Mouse (Mus musculus) MEL (cell line): ENCODE results near the gene Fgr. TPM values are rescaled to one million over a fixed set of nuclear protein-coding genes. Genes with fewer than 3 reads are reported as not detected.

Experiments used
- DNase-seq: peaks from one replicate; pipeline ENCODE4 v3.0.0; 2011; ENCODE audit warnings: low read depth, low spot score
- H3K27ac ChIP-seq: 2 replicates; pipeline ENCODE4 v1.5.1; 2012; ENCODE audit warnings: low read depth, mild to moderate bottlenecking, control low read depth, low read length, moderate library complexity; ENCODE audit not compliant: control insufficient read depth
- H3K27me3 ChIP-seq, 2 experiments: fragments of 150-350 bp in 1 of 2; sonication (generic) in 1 of 2; 2 replicates each; pipeline ENCODE4 v1.6.1; 2012; ENCODE audit warnings: low read length in 2 of 2, mild to moderate bottlenecking in 2 of 2, improper control_type of control experiment in 1 of 2, moderate library complexity in 1 of 2; ENCODE audit not compliant: insufficient read depth in 2 of 2, control insufficient read depth in 1 of 2
- H3K36me3 ChIP-seq, 2 experiments: 2 replicates each; pipeline ENCODE4 v1.6.1; 2012 to 2014; ENCODE audit warnings: low read length in 2 of 2, improper control_type of control experiment in 1 of 2, inconsistent platforms in 1 of 2, mild to moderate bottlenecking in 1 of 2; ENCODE audit not compliant: insufficient read depth in 2 of 2, control insufficient read depth in 1 of 2
- H3K4me1 ChIP-seq, 2 experiments: fragments of 150-350 bp in 1 of 2; sonication (generic) in 1 of 2; 2 replicates each; pipeline ENCODE4 v1.6.1; 2012; ENCODE audit warnings: low read length in 2 of 2, improper control_type of control experiment in 1 of 2, mild to moderate bottlenecking in 1 of 2; ENCODE audit not compliant: insufficient read depth in 2 of 2, control insufficient read depth in 1 of 2
- H3K4me3 ChIP-seq, 2 experiments: fragments of 150-350 bp in 1 of 2; sonication (generic) in 1 of 2; 2 replicates each; pipeline ENCODE4 v1.5.1; 2012; ENCODE audit warnings: low read depth in 2 of 2, low read length in 2 of 2, mild to moderate bottlenecking in 2 of 2, moderate library complexity in 2 of 2, control low read depth in 1 of 2, improper control_type of control experiment in 1 of 2; ENCODE audit not compliant: control insufficient read depth in 1 of 2, insufficient read depth in 1 of 2
- H3K79me2 ChIP-seq: 2 replicates; pipeline ENCODE4 v1.6.1; 2012; ENCODE audit warnings: mild to moderate bottlenecking, low read length, moderate library complexity; ENCODE audit not compliant: control insufficient read depth, poor library complexity, insufficient read depth
- H3K9ac ChIP-seq: 2 replicates; pipeline ENCODE4 v1.6.1; 2012; ENCODE audit warnings: low read depth, mild to moderate bottlenecking, control low read depth, low read length, moderate library complexity; ENCODE audit not compliant: control insufficient read depth, poor library complexity, severe bottlenecking
- H3K9me3 ChIP-seq: fragments of 150-350 bp; sonication (generic); replicated peaks from 2 replicates; pipeline ENCODE4 v1.6.1; 2012; ENCODE audit warnings: mild to moderate bottlenecking, low read length, improper control_type of control experiment, moderate library complexity; ENCODE audit not compliant: insufficient read depth
- CHD1 ChIP-seq: IDR thresholded peaks from 2 replicates; pipeline ENCODE4 v1.6.1; 2012; ENCODE audit warnings: low read depth, mild to moderate bottlenecking, inconsistent platforms, low read length, improper control_type of control experiment
- CHD2 ChIP-seq: IDR thresholded peaks from 2 replicates; pipeline ENCODE4 v1.6.1; 2011; ENCODE audit warnings: low read length, improper control_type of control experiment
- EP300 ChIP-seq, 2 experiments: IDR thresholded peaks; 2 replicates each; pipeline ENCODE4 v1.6.1; 2011; ENCODE audit warnings: improper control_type of control experiment in 2 of 2, low read length in 2 of 2, low read depth in 1 of 2, mild to moderate bottlenecking in 1 of 2
- JUND ChIP-seq: IDR thresholded peaks from 2 replicates; pipeline ENCODE4 v1.6.1; 2011; ENCODE audit warnings: low read depth, mild to moderate bottlenecking, improper control_type of control experiment, low read length
- KAT2A ChIP-seq: conservative IDR thresholded peaks from 2 replicates; pipeline ENCODE4 v1.6.1; 2012; ENCODE audit warnings: low read depth, low read length, improper control_type of control experiment, inconsistent platforms
- MAZ ChIP-seq: IDR thresholded peaks from 2 replicates; pipeline ENCODE4 v1.6.1; 2012; ENCODE audit warnings: low read depth, mild to moderate bottlenecking, inconsistent platforms, low read length, improper control_type of control experiment
- NELFE ChIP-seq: IDR thresholded peaks from 2 replicates; pipeline ENCODE4 v1.6.1; 2011; ENCODE audit warnings: low read depth, low read length, improper control_type of control experiment
- NRF1 ChIP-seq: IDR thresholded peaks from 2 replicates; pipeline ENCODE4 v1.6.1; 2014; ENCODE audit warnings: low read depth, mild to moderate bottlenecking, inconsistent platforms, low read length, improper control_type of control experiment, moderate library complexity; ENCODE audit not compliant: poor library complexity, insufficient read depth, severe bottlenecking
- POLR2AphosphoS2 ChIP-seq: IDR thresholded peaks from 2 replicates; pipeline ENCODE4 v1.6.1; 2011; ENCODE audit warnings: low read length, improper control_type of control experiment
- RAD21 ChIP-seq: IDR thresholded peaks from 2 replicates; pipeline ENCODE4 v1.6.1; 2011; ENCODE audit warnings: mild to moderate bottlenecking, low read depth, low read length, improper control_type of control experiment
- SIN3A ChIP-seq: IDR thresholded peaks from 2 replicates; pipeline ENCODE4 v1.6.1; 2012; ENCODE audit warnings: low read length, improper control_type of control experiment, inconsistent platforms
- UBTF ChIP-seq: IDR thresholded peaks from 2 replicates; pipeline ENCODE4 v1.6.1; 2012; ENCODE audit warnings: low read depth, mild to moderate bottlenecking, inconsistent platforms, low read length, improper control_type of control experiment, moderate library complexity, borderline replicate concordance; ENCODE audit not compliant: insufficient read depth
- USF1 ChIP-seq: IDR thresholded peaks from 2 replicates; pipeline ENCODE4 v1.6.1; 2014; ENCODE audit warnings: low read depth, mild to moderate bottlenecking, inconsistent platforms, low read length, improper control_type of control experiment, moderate library complexity
- USF2 ChIP-seq, 2 experiments: IDR thresholded peaks; 2 replicates each; pipeline ENCODE4 v1.6.1; 2011 to 2012; ENCODE audit warnings: improper control_type of control experiment in 2 of 2, low read length in 2 of 2, borderline replicate concordance in 1 of 2, inconsistent platforms in 1 of 2, low read depth in 1 of 2, mild to moderate bottlenecking in 1 of 2; ENCODE audit not compliant: insufficient read depth in 1 of 2
- ZKSCAN1 ChIP-seq: IDR thresholded peaks from 2 replicates; pipeline ENCODE4 v1.6.1; 2012; ENCODE audit warnings: low read depth, mild to moderate bottlenecking, inconsistent platforms, low read length, improper control_type of control experiment, moderate library complexity
- polyA plus RNA-seq, 2 experiments: library from polyadenylated mRNA; stranded (reverse) in 1 of 2; unstranded in 1 of 2; fragments of >175 nt in 1 of 2; fragments of >200 nt in 1 of 2; gene quantifications; 2 replicates each; pipeline versions ENCODE4 v1.2.1 to v1.2.4; 2012; ENCODE audit warnings: low replicate concordance in 2 of 2, low read depth in 1 of 2; ENCODE audit not compliant: insufficient read length in 2 of 2, insufficient read depth in 1 of 2, missing spikeins in 1 of 2
- total RNA-seq: library from RNA; depleted of rRNA; stranded (reverse); fragments of 300-350 nt; gene quantifications from 2 replicates; pipeline ENCODE4 v1.2.3, GENCODE M21; 2012

Gene Fgr
- total and polyA plus RNA-seq, 3 experiments, result not detected

DNA sequence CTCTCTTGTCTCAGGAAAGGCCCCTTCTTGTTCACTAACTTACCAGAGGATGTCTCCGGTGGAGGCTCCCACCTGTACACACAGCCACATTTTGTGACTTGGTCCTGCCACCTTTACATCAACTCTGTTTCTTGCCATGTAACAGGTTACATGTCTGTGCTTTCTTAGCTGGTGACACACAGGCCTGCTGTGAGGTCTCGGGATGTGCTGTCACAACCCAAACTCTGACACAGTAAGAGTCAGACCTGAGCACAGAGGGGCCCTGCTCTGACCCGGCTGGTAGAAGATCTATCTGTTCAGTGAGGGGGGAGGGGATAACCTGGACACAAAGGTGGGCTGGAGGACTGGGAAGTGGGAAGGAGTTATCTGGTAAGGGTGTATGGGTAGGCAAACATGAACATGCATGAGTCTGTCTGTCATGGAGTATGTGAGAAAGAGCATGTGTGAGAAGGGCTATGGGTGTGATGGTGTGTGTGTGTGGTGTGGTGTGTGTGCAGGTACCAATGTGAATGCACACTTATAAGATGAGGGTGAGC, 44.4 kb downstream of the Fgr start:
- TF ChIP-seq KAT2A (no peak), NELFE (no peak), CHD2 (no peak), USF1 (no peak), RAD21 (no peak), UBTF (no peak), CHD1 (no peak), MAZ (no peak), ZKSCAN1 (no peak), USF2 (IDR thresholded peaks at IDR 0.05; ENCODE audit: borderline replicate concordance in 1 of 2, insufficient read depth in 1 of 2, low read depth in 1 of 2, low read length in 2 of 2) (no peak), JUND (no peak), NRF1 (no peak), SIN3A (no peak)
- TF ChIP-seq, all 39 proteins: peak for 0
- Histone ChIP-seq H3K4me3 (no peak overlapping the region), H3K36me3 (peaks cover 0 to 3% of the 10 kb centered on the region in 2 experiments; a peak in 1 of 4 replicates), H3K9me3 (no peaks in the 10 kb centered on the region), H3K27me3 (no peaks in the 10 kb centered on the region), H3K9ac (no peak overlapping the region), H3K27ac (no peak overlapping the region), H3K79me2 (no peaks in the 10 kb centered on the region), H3K4me1 (peaks cover 0 to 9% of the 10 kb centered on the region in 2 experiments; a peak in 1 of 4 replicates)
- DNase-seq, result no peak

DNA sequence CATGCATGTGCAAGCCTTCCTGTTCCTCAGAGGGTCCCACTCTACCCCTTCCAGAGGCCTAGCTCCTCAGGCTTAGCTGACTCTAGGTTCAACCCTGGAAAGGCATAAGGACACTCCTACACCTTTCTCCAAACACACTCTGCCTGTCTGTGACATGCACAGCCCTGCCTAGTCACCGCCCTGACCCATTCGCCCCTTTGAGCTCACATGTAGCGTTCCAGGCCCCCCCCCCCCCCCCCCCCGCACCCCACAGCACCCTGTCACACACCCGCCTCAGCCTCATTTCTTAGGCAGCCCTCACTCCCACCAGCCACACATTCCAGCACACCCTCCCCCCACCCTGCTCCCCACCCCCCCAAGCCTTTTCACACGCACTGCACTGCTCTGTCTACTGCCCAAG, 46.8 kb downstream of the Fgr start:
- Histone ChIP-seq H3K4me1 (peaks cover 0 to 9% of the 10 kb centered on the region in 2 experiments; a peak in 1 of 4 replicates), H3K27ac (no peak overlapping the region)
- no peak for DNase-seq

More for the DNA sequence above, 46.8 kb downstream of the Fgr start:
- H3K4me3 ChIP-seq, result no peak overlapping the region
- TF ChIP-seq EP300 (IDR thresholded peaks at IDR 0.05; ENCODE audit: low read depth in 1 of 2, low read length in 2 of 2) (no peak), POLR2AphosphoS2 (no peak)
- TF ChIP-seq, all 39 proteins: peak for 0
- no peak overlapping the region for H3K9ac ChIP-seq
- H3K79me2 ChIP-seq, result no peaks in the 10 kb centered on the region
- H3K9me3 ChIP-seq, result no peaks in the 10 kb centered on the region
- H3K36me3 ChIP-seq, result peaks cover 0 to 3% of the 10 kb centered on the region in 2 experiments; a peak in 1 of 4 replicates
- H3K27me3 ChIP-seq, result no peaks in the 10 kb centered on the region
